Mouse (Mus musculus) Muller cell, postnatal 12 days (primary cell): ENCODE results near the gene Ilkap.
A peak's percentile ranks its signal among the peaks of the same experiment; 100 is the strongest.

ENCODE experiments used
- DNase-seq: peaks from one replicate; pipeline ENCODE4 v3.0.0-alpha.2; 2015; ENCODE audit errors: inconsistent ontology term

Ilkap gene

GRCm38 (mm10) chr1:91398260-91399062 lies at the start of gene Ilkap:
Gene Ilkap, minus strand, starts transcription at chr1:91398815.
- peak; percentile 95 for DNase-seq

- no peak for DNase-seq
Measured at GRCm38 (mm10) chr1:91446511-91446910, 47.9 kb upstream of the Ilkap start.

- no peak for DNase-seq
Measured at GRCm38 (mm10) chr1:91446060-91446459, 47.4 kb upstream of the Ilkap start.

- DNase-seq: no peak
Measured at GRCm38 (mm10) chr1:91444841-91445830, 46.5 kb upstream of the Ilkap start.

- no peak for DNase-seq
Measured at GRCm38 (mm10) chr1:91442350-91442990, 43.9 kb upstream of the Ilkap start.

GRCm38 (mm10) chr1:91441855-91442254 lies 43.2 kb upstream of the Ilkap start:
- DNase-seq: no peak

GRCm38 (mm10) chr1:91439776-91440175 lies 41.2 kb upstream of the Ilkap start:
- no peak for DNase-seq

GRCm38 (mm10) chr1:91437573-91437972 lies 39.0 kb upstream of the Ilkap start:
- no peak for DNase-seq

- DNase-seq: no peak
Measured at GRCm38 (mm10) chr1:91437083-91437400, 38.4 kb upstream of the Ilkap start.

- DNase-seq: peak; percentile 69
Measured at GRCm38 (mm10) chr1:91436380-91437082, 37.9 kb upstream of the Ilkap start.

GRCm38 (mm10) chr1:91435606-91436130 lies 37.1 kb upstream of the Ilkap start:
- no peak for DNase-seq

GRCm38 (mm10) chr1:91434905-91435304 lies 36.3 kb upstream of the Ilkap start:
- no peak for DNase-seq

- DNase-seq: no peak
Measured at GRCm38 (mm10) chr1:91430761-91431160, 32.1 kb upstream of the Ilkap start.

GRCm38 (mm10) chr1:91429212-91429611 lies 30.6 kb upstream of the Ilkap start:
- no peak for DNase-seq

GRCm38 (mm10) chr1:91428614-91429013 lies 30.0 kb upstream of the Ilkap start:
- DNase-seq: peak; percentile 57

- DNase-seq: no peak
Measured at GRCm38 (mm10) chr1:91426397-91426796, 27.8 kb upstream of the Ilkap start.

- no peak for DNase-seq
Measured at GRCm38 (mm10) chr1:91420601-91421065, 22.0 kb upstream of the Ilkap start.

GRCm38 (mm10) chr1:91419862-91420600 lies 21.4 kb upstream of the Ilkap start:
- DNase-seq: no peak

- no peak for DNase-seq
Measured at GRCm38 (mm10) chr1:91417991-91418390, 19.4 kb upstream of the Ilkap start.

GRCm38 (mm10) chr1:91415311-91415710 lies 16.7 kb upstream of the Ilkap start:
- DNase-seq: no peak
